Mouse (Mus musculus): ENCODE results near the gene Agbl4.

DNA sequence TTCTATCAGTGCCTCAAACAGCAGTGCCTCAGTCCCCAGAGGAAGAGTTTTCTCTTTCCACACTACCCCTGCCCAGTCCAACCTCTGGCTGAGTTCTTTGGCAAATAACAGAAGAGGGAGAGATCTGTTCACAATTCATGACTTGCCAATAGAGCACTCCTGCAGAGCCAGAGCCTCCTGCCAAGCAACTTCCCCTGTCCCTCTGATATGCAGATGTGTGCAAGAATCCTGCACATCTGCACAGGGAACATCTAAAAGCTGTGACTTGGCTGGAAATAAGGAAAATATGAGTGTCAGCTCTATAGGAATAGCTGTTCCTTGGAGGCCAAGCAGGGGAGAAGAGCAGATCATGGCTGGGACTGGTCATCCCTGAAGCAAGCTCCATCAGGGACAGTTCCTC, 993.3 kb downstream of the Agbl4 start:
- TF ChIP-seq CTCF (IDR thresholded peaks at IDR 0.05; ENCODE audit: insufficient read depth, low read depth, low read length) (no peak), POLR2A (IDR thresholded peaks at IDR 0.05; ENCODE audit: insufficient read depth, low read depth, low read length) (no peak)

Measured in olfactory bulb, adult 2 months (tissue).